Mouse (Mus musculus) MEL (cell line): ENCODE data around the gene Polk.

Source experiments
- CTCF ChIP-seq, 3 experiments: IDR thresholded peaks in 2 of 3; conservative IDR thresholded peaks in 1 of 3; 2 replicates each; pipeline ENCODE4 v1.5.1; 2011 to 2012; ENCODE audit warnings: low read length in 3 of 3, low read depth in 2 of 3, mild to moderate bottlenecking in 2 of 3, improper control_type of control experiment in 1 of 3, inconsistent platforms in 1 of 3, mixed read lengths in 1 of 3, moderate library complexity in 1 of 3; ENCODE audit not compliant: control insufficient read depth in 1 of 3, insufficient read depth in 1 of 3, poor library complexity in 1 of 3, severe bottlenecking in 1 of 3
- MYC ChIP-seq: IDR thresholded peaks from 2 replicates; pipeline ENCODE4 v1.6.1; 2011; ENCODE audit warnings: low read depth, mild to moderate bottlenecking, low read length, improper control_type of control experiment, moderate library complexity
- NRF1 ChIP-seq: IDR thresholded peaks from 2 replicates; pipeline ENCODE4 v1.6.1; 2014; ENCODE audit warnings: low read depth, mild to moderate bottlenecking, inconsistent platforms, low read length, improper control_type of control experiment, moderate library complexity; ENCODE audit not compliant: poor library complexity, insufficient read depth, severe bottlenecking
- USF1 ChIP-seq: IDR thresholded peaks from 2 replicates; pipeline ENCODE4 v1.6.1; 2014; ENCODE audit warnings: low read depth, mild to moderate bottlenecking, inconsistent platforms, low read length, improper control_type of control experiment, moderate library complexity

GRCm38 (mm10) chr13:96514154-96514942 lies 28.0 kb downstream of the Polk start:
- no peak for TF ChIP-seq NRF1
- TF ChIP-seq USF1, result no peak
- no peak for TF ChIP-seq CTCF (IDR thresholded peaks at IDR 0.05 in 2 of 3, conservative IDR thresholded peaks at IDR 0.05 in 1 of 3; ENCODE audit: control insufficient read depth in 1 of 3, insufficient read depth in 1 of 3, low read depth in 2 of 3, low read length in 3 of 3, poor library complexity in 1 of 3, severe bottlenecking in 1 of 3)
- TF ChIP-seq MYC, result no peak
